Mouse (Mus musculus) kidney, postnatal 0 days (tissue): ENCODE measurements at regions not wholly inside any gene's neighbourhood (a gene's known extent, or its start where the extent isn't known, plus 50 kb on each side); places are given as distances from the start of the nearest gene placed in this dataset.

Source experiments
- ATAC-seq: fragments of 200-750 bp; cut with Nextera tagmentation; replicated peaks from 2 replicates; pipeline ENCODE4 v1.8.0; 2017; ENCODE audit warnings: low read depth, moderate number of reproducible peaks, moderate TSS enrichment, moderate library complexity; ENCODE audit not compliant: low FRiP score
- DNase-seq: peaks from one replicate; pipeline ENCODE4 v3.0.0-alpha.2; 2016; ENCODE audit warnings: low spot score
- H3K27ac ChIP-seq: fragments of 300-500 bp; sonication (generic); 2 replicates; pipeline ENCODE4 v1.5.1; 2014; ENCODE audit warnings: mild to moderate bottlenecking
- H3K27me3 ChIP-seq: fragments of 300-500 bp; sonication (generic); 2 replicates; pipeline ENCODE4 v1.6.1; 2014; ENCODE audit warnings: low read length, mixed read lengths; ENCODE audit not compliant: insufficient read depth
- H3K36me3 ChIP-seq: fragments of 300-500 bp; sonication (generic); 2 replicates; pipeline ENCODE4 v1.6.1; 2014; ENCODE audit warnings: low read length, mixed read lengths; ENCODE audit not compliant: insufficient read depth
- H3K4me1 ChIP-seq: fragments of 300-500 bp; sonication (generic); replicated peaks from 2 replicates; pipeline ENCODE4 v1.6.1; 2014; ENCODE audit warnings: antibody characterized with exemption, low read length, mixed read lengths; ENCODE audit not compliant: insufficient read depth
- H3K4me2 ChIP-seq: fragments of 300-500 bp; sonication (generic); 2 replicates; pipeline ENCODE4 v1.6.1; 2014; ENCODE audit warnings: mild to moderate bottlenecking, low read length, moderate library complexity, mixed read lengths
- H3K4me3 ChIP-seq: fragments of 300-500 bp; sonication (generic); replicated peaks from 2 replicates; pipeline ENCODE4 v1.5.1; 2014; ENCODE audit warnings: low read depth, low read length
- H3K9ac ChIP-seq: fragments of 300-500 bp; sonication (generic); 2 replicates; pipeline ENCODE4 v1.6.1; 2014; ENCODE audit warnings: low read depth, low read length
- H3K9me3 ChIP-seq: fragments of 300-500 bp; sonication (generic); replicated peaks from 2 replicates; pipeline ENCODE4 v1.6.1; 2016; ENCODE audit warnings: low read length, inconsistent platforms, mixed read lengths
- CTCF ChIP-seq: IDR thresholded peaks from 2 replicates; pipeline ENCODE4 v1.5.1; 2016; ENCODE audit warnings: antibody characterized with exemption, low read depth, mild to moderate bottlenecking, moderate library complexity
- WGBS: fragments of 180-500 bp; shearing (Covaris S2); extraction: QIAGEN DNeasy Blood & Tissue Kit; methylation state at CpG from one replicate; pipeline ENCODE4 v1.1.7; 2014; 5-methylcytosine and 5-hydroxymethylcytosine counted together

GRCm38 (mm10) chr10:118049330-118049729 is 92.3 kb upstream of the Mdm1 start:
- ATAC-seq (no peak), DNase-seq (peak; percentile 29)
- WGBS: 77% methylated on average over 10 of the region's 10 CpGs

GRCm38 (mm10) chr10:118050152-118050641 is 91.4 kb upstream of the Mdm1 start:
- Histone ChIP-seq H3K4me1 (no peaks in the 10 kb centered on the region), H3K4me3 (no peak overlapping the region), H3K27ac (no peak overlapping the region), H3K36me3 (no peaks in the 10 kb centered on the region), H3K27me3 (no peaks in the 10 kb centered on the region), H3K9ac (no peak overlapping the region), H3K9me3 (no peaks in the 10 kb centered on the region), H3K4me2 (no peak overlapping the region)
- TF ChIP-seq CTCF: no peak
- 64% methylated on average over 5 of the region's 5 CpGs for whole genome bisulfite sequencing
- ATAC-seq: no peak
- DNase-seq: no peak

More at GRCm38 (mm10) chr10:118049330-118049729, 92.3 kb upstream of the Mdm1 start:
- H3K27me3 ChIP-seq: no peaks in the 10 kb centered on the region
- no peak for TF ChIP-seq CTCF
- H3K9ac ChIP-seq: no peak overlapping the region
- H3K27ac ChIP-seq: no peak overlapping the region
- no peaks in the 10 kb centered on the region for H3K9me3 ChIP-seq
- no peaks in the 10 kb centered on the region for H3K4me1 ChIP-seq
- no peak overlapping the region for H3K4me2 ChIP-seq
- H3K4me3 ChIP-seq: no peak overlapping the region
- no peaks in the 10 kb centered on the region for H3K36me3 ChIP-seq

- H3K9ac ChIP-seq: no peak overlapping the region
- H3K4me3 ChIP-seq: no peak overlapping the region
- no peaks in the 10 kb centered on the region for H3K9me3 ChIP-seq
- no peak for ATAC-seq
- TF ChIP-seq CTCF: no peak
- H3K36me3 ChIP-seq: no peaks in the 10 kb centered on the region
- H3K27ac ChIP-seq: no peak overlapping the region
- WGBS: 73% methylated on average over 11 of the region's 11 CpGs
- H3K4me2 ChIP-seq: no peak overlapping the region
- H3K27me3 ChIP-seq: no peaks in the 10 kb centered on the region
- DNase-seq: no peak
- no peaks in the 10 kb centered on the region for H3K4me1 ChIP-seq
Observed at GRCm38 (mm10) chr10:118052042-118052441, 89.6 kb upstream of the Mdm1 start.

GRCm38 (mm10) chr10:118052477-118052876 is 89.1 kb upstream of the Mdm1 start:
- Histone ChIP-seq H3K4me1 (no peaks in the 10 kb centered on the region), H3K36me3 (no peaks in the 10 kb centered on the region), H3K4me2 (no peak overlapping the region), H3K4me3 (no peak overlapping the region), H3K9ac (no peak overlapping the region), H3K27ac (no peak overlapping the region), H3K9me3 (no peaks in the 10 kb centered on the region), H3K27me3 (no peaks in the 10 kb centered on the region)
- 83% methylated on average over 12 of the region's 12 CpGs for WGBS
- ATAC-seq (no peak), DNase-seq (no peak)
- no peak for TF ChIP-seq CTCF

- no peak overlapping the region for H3K4me2 ChIP-seq
- no peak for TF ChIP-seq CTCF
- H3K9ac ChIP-seq: no peak overlapping the region
- H3K27me3 ChIP-seq: no peaks in the 10 kb centered on the region
- H3K9me3 ChIP-seq: no peaks in the 10 kb centered on the region
- DNase-seq (no peak), ATAC-seq (no peak)
- 90% methylated on average over 5 of the region's 5 CpGs for WGBS
- no peak overlapping the region for H3K27ac ChIP-seq
- no peaks in the 10 kb centered on the region for H3K4me1 ChIP-seq
- no peak overlapping the region for H3K4me3 ChIP-seq
- no peaks in the 10 kb centered on the region for H3K36me3 ChIP-seq
Observed at GRCm38 (mm10) chr10:118053037-118053436, 88.6 kb upstream of the Mdm1 start.

GRCm38 (mm10) chr10:118056789-118057271 is 84.8 kb upstream of the Mdm1 start:
- DNase-seq (peak; percentile 46), ATAC-seq (no peak)
- no peak overlapping the region for H3K4me3 ChIP-seq
- no peak overlapping the region for H3K27ac ChIP-seq
- WGBS: 29% methylated on average over 9 of the region's 9 CpGs
- no peaks in the 10 kb centered on the region for H3K9me3 ChIP-seq
- H3K9ac ChIP-seq: no peak overlapping the region
- H3K36me3 ChIP-seq: no peaks in the 10 kb centered on the region
- no peak overlapping the region for H3K4me2 ChIP-seq
- H3K4me1 ChIP-seq: no peaks in the 10 kb centered on the region
- H3K27me3 ChIP-seq: no peaks in the 10 kb centered on the region
- no peak for TF ChIP-seq CTCF

GRCm38 (mm10) chr10:118057516-118057915 is 84.1 kb upstream of the Mdm1 start:
- Histone ChIP-seq H3K4me3 (no peak overlapping the region), H3K9ac (no peak overlapping the region), H3K4me2 (no peak overlapping the region), H3K27me3 (no peaks in the 10 kb centered on the region), H3K36me3 (no peaks in the 10 kb centered on the region), H3K4me1 (no peaks in the 10 kb centered on the region), H3K27ac (no peak overlapping the region), H3K9me3 (no peaks in the 10 kb centered on the region)
- DNase-seq (no peak), ATAC-seq (no peak)
- no peak for TF ChIP-seq CTCF
- WGBS: 76% methylated on average over 3 of the region's 3 CpGs
